Mouse (Mus musculus) CD4-positive, CD25-positive, alpha-beta regulatory T cell, adult 2 months (primary cell): ENCODE results near the gene Lyrm4.

Experiments used
- DNase-seq: peaks from one replicate; pipeline ENCODE4 v3.0.0-alpha.2; 2012; ENCODE audit warnings: low read depth, low spot score

Gene Lyrm4

GRCm38 (mm10) chr13:36105591-36105990 is 11.7 kb downstream of the Lyrm4 start:
- no peak for DNase-seq

- no peak for DNase-seq
These were observed 20.5 kb downstream of the Lyrm4 start for GRCm38 (mm10) chr13:36096684-36097383.

- DNase-seq: peak; percentile 61
These were observed 29.2 kb downstream of the Lyrm4 start for GRCm38 (mm10) chr13:36088168-36088567.

DNA sequence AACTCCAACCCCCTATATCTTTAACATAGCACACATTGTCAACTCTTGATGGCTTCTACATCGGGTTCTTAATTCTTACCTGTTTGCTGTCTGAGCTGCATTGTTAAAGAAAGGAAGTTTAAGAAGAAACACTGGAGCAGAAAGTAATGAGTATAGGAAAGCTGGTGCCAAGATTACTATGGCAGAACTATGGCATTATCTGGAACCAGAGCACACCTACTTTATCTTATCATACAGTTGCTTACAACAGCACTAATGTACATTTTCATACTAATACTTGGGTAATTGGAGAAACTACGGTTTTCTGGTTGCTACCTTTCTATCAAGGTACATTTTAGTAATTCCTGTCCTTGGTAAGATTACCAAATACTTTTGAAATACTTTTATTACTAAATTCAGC is 29.9 kb downstream of the Lyrm4 start:
- DNase-seq: no peak

GRCm38 (mm10) chr13:36086608-36087391 is 30.5 kb downstream of the Lyrm4 start:
- DNase-seq: no peak

DNA sequence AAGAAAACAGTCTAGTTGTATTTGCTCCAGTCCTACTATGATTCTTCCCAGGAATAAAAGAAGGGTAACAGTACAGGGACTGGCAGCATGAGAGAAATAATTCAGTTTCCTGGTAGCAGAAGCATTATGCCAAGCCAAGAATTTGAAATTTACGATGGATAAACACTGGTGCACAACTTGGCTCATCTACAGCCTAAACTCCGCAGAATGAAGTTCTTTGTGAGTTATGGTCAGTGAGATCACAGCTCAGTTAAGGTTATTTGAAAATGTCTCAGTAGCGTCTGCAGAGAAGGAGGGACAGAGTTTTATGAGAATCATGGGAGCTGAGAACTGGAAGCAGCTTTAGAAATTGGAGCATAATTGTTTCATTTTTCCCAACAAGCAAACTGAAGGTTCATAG is 31.4 kb downstream of the Lyrm4 start:
- DNase-seq: no peak

DNA sequence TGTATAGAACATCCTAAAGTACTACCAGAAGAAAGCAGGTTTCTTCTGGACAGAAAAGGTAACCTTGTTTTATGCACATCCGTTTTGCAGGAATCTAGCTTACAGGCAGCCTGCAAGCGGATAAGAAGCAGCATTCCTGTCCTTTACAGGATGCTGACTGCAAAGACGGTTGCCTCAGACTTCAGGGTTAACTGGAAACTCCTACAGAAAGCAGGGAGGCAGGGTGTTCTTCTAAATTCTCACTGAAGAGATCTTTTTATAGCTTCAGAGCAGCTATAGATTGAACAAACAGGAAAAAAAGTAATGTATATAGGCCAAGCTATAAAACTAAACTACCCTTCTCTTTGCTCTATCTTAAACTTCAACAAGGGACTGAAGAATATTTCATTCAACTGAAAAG is 32.6 kb downstream of the Lyrm4 start:
- no peak for DNase-seq

GRCm38 (mm10) chr13:36081591-36081990 is 35.7 kb downstream of the Lyrm4 start:
- no peak for DNase-seq

DNA sequence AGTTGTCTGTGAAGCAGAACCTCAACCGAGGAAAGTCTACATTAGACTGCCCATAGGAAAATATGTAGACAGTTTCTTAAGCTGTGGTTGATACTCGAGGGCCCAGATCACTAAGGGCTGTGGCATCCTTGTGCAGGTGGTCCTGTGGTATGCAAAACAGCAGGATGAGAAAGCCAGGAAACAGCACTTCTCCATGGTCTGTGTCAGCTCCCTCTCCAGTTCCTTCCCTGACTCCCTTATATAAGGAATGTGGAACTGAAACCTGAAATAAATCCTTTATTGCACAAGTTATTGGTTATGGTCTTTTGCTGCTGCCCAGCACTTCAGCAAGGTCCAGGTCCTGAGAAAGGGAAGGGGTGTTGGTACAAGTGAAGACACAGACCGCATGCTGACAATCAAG is 42.8 kb downstream of the Lyrm4 start:
- DNase-seq: no peak

DNA sequence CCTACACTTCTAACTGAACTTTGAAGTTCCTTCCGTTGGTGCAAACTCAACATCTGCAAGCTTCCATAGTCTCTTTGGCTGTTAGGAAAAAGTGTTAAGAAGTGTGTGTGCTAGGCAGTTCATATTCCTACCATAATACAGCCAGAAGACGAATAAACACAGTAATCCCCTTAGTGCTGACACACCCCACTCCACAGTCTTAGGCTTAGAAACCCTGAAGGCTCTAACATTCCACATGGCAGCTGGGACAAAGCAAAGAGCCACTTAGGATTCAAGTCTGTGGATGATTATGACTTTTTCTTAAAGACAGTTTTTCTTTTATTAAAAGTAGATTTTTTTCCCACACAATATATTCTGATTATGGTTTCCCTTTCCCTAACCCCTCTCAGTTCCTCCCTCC is 50.6 kb downstream of the Lyrm4 start:
- DNase-seq: no peak

DNA sequence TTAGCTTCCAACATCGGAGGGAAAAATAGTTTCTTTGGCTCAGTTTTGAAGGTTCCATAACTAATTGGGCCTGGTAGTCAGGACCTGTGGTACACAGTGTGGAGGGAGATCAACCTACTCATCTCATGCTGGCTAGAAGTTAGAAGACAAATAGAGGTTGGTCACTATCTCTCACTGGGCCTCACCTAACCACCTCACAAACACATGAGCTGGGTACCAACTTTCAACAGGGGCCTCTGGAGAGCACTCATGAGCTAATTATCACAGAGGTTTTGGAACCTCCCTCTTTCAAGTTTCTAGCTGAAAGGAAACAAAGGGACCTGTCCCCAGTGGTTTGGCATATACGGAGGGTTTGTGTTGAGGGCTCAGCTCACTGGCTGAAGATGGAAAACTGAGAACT is 59.8 kb downstream of the Lyrm4 start:
- no peak for DNase-seq

DNA sequence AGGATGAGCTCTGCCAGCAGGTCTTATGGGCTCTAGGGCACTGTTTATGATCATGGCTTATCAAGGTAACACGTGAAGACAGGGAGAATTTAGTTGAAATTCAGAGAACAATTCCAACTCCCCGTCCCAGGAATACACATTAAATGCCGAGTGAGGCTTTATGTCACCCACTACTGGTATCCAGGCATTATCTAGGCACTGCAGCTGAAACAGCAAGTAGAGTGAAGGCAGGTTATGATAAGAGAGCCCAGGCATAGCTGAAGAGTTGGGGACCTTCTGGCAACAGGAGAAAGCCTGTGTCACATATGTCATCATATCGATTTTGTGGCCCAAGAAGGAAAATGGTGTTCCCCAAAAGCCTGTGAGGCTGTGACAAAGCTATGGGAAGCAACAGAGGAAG is 60.4 kb downstream of the Lyrm4 start:
- no peak for DNase-seq

- DNase-seq: no peak
These were observed 60.8 kb downstream of the Lyrm4 start for GRCm38 (mm10) chr13:36056509-36056908.

- no peak for DNase-seq
These were observed 81.8 kb downstream of the Lyrm4 start for GRCm38 (mm10) chr13:36035528-36035927.

GRCm38 (mm10) chr13:36031959-36032358 is 85.4 kb downstream of the Lyrm4 start:
- DNase-seq: no peak

DNA sequence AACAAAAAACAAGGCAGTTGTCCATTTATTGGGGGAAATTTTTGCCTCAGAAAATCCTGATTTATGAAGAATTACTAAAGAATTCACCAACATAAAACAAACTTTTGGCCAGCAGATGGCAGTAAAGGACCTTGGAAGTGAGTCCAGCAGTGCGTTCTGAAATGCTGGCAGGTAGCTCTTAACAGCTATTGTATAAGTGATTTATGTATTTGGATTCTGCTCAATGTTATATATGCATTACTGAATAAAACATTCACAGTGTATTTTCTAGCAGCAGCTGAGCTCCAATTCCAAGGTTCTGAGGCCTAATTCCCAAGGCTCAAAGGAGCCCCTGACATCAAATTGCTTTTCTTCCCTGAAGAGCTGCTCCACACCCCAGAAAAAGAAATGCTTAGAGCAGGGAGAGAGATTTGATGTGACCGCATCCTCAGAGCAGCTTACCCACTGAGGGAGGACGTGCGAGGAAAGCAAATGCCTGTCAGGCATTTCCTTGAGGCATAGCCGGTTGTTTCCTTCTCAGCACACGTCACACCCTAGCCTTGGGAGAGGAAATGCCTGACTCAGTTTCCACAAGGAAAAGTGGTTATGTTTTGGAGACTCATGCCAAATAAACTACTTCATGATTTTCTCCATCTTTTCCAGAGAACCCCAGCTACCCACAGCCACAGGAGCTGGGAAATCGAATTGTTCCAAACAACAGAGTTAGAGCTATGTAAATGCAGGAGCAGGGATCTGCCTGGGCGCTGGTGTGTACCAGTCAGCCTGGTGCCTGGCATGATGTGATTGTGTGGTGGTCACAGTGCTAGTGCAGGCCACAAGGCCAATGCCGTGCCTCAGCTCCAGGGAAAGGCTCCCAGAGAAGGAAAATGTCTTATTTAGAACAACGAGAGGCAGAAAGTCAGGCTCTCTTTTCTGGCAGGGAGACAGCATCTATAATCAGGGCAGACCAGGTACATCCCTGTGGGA is 97.7 kb downstream of the Lyrm4 start:
- DNase-seq: peak; percentile 86

DNA sequence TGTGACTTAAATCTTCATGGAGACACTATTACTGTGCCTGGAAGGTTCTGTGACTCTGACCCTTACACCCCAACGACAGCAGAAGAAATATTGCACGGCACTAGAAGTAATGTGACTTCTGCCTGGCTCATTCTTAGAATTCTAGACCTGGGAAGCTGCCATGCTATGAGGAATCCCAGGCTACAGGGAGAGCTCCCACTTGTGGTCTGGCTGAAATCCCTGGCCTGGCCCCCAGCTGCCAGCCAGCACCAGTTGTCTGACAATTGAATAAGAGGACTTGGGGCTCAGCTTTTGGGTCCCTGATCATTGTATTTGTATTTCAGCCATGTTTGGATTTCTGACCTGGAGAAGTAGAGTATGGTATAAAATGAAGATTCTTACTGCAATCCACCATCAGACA is 99.3 kb downstream of the Lyrm4 start:
- DNase-seq: no peak

- DNase-seq: no peak
These were observed 101.7 kb downstream of the Lyrm4 start for GRCm38 (mm10) chr13:36015636-36016035.

- DNase-seq: no peak
These were observed 107.3 kb downstream of the Lyrm4 start for GRCm38 (mm10) chr13:36009981-36010380.

DNA sequence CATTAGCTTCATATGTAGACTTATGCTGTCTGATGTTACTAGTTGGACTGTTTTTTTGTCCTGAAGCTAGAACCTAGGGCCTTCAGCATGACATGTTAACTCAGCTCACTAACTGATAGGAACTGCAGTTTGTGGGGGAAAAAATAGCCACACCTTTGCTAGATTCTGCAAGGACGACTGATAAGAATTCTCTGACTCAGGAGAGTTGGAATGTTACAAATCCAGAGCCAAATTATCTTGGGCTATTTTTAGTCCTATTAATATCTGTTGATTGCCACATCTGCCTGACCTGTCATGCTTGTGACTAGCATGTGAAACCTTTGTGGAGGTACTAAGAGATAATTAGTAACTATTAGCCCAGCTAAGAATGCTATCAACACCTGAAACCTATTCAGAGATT is 116.5 kb downstream of the Lyrm4 start:
- DNase-seq: no peak

DNA sequence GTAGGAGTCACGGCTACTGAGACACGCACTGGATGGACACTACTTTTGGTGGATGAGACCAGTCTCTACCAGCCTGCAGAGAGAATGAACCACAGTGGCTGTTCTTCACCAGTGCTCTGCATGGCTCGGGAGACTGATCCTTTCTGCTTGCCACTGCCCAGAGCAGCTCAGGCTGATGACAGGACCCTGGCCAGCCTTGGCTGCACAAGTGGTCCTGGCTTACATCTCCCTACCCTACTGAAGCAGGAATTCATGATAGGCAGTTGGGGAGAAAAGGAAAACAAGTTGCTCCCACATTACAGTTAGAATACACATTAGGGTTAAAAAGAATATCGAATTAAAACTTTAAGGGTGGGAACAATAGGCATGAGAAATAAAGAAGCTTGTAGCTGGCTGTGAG is 119.7 kb downstream of the Lyrm4 start:
- DNase-seq: no peak
